Mouse (Mus musculus) ovary, postnatal 10 days (tissue): ENCODE data around the gene Lgalsl.
A peak's percentile ranks its signal among the peaks of the same experiment; 100 is the strongest.

Experiments used
- DNase-seq: peaks from one replicate; pipeline ENCODE4 v3.0.0; 2022; ENCODE audit warnings: low spot score

Gene Lgalsl

DNA sequence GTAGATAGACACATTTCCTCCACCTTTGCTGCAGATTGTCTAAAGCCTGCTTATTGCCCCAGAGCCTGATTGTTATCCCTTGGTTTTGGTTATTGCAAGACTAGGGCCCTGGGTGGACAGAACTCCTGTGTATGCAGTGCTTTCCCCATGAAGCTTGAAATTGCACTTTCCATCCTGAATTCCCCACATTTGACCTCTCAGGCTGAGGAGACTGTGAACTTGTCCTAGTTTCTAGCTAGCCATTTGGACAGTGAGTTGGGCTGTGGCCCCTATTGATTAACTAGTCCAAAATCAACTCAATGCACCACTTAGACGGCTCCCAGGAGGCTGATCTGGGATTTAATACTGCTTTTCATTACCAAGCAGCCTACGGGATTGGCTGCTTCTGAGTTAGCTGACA, 6.9 kb downstream of the Lgalsl start:
- DNase-seq: no peak

DNA sequence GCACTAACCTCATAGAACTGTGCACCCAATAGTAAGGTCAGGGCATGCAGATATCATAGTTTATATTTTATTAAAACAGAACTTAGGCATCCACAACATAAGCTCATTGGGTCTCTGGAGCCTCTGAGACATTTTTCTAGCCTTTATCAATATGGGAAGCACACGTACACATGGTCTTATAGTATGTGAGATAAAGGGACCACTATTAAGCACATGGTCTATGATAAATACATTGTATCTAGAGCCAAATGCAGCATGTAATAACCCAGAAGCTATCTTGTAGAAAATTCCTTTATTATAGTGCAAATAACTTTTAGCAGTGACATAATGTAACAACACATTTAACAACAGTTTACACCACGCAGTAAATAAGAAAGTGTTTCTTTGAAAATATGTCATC, 7.6 kb downstream of the Lgalsl start:
- no peak for DNase-seq

DNA sequence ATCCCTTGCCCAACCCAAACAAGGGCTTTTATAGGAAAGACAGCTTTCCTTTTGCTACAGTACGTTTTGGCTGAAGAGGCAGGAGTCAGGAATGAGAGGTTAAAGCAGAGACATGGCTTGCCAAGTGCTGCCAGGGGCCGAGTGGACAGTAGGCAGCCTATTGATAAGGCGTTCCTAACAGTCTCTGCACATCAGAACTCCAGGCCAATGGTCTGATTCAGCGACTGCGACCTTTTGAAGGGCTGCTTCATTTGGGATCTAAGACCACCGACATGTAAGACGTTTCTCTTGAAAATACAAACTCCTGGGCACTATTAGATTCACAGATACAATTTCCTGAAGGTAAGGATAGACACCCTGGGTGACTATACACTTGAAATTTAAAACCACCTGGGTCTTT, 9.5 kb downstream of the Lgalsl start:
- no peak for DNase-seq

DNA sequence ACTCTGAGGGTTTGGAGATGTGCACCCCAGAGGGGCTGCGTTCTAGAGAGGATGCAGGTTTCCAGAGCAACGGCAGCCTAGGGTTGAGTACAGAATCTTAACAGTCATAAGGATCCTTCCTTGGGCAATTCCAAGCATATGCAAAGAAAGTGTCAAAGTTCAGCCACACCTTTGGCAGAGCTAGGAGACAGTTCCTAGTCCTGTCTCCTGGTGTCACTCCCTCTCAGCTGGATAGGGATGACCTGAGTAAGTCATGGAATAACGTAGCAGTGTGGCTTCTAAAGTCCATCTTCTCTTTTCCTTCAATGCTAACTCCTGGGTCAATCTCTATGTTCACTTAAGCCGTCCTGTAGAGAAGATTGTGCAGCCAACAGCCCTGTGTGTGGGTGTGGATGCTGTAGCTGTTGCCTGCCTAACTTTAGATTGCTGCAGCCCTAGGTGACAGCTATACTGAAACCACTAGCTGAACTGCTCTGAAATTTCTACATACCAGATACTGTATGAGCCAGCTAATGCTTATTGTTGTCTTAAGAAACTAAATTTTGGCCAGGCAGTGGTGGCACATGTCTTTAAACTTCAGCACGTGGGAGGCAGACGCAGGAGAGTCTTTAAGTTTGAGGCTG, 16.8 kb downstream of the Lgalsl start:
- DNase-seq: no peak

DNA sequence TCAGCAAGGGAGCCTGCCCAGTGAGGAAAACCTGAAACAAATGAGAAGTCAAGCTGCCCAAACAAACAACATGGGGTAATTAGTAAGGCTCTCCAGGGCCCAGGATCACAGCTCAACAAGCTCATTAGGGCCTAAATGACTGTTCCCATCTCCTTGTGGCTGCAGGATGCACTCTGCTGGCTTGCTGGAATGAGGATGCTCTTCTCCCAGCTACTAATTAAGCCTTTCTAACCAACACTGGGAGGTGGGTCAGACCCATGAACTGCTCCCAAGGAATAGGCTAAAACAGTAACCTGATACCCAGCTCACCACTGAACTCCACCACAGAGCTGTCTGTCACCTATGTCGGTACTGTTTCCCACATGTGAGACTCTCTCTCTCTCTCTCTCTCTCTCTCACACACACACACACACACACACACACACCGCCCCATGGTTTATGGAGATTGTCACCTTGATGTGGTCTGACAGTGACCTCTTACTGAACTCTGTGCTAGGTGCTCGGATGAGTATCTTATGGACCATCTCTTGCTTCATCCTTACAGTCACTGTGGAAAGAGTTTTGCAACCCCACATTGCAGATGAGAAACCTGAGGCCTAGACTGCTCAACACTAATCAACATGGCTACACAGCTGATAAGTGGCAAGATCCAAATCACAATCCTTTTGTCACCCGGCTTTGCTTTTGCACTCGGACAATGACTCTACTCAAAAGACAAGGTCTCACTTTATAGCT, 18.5 kb downstream of the Lgalsl start:
- DNase-seq: no peak

DNA sequence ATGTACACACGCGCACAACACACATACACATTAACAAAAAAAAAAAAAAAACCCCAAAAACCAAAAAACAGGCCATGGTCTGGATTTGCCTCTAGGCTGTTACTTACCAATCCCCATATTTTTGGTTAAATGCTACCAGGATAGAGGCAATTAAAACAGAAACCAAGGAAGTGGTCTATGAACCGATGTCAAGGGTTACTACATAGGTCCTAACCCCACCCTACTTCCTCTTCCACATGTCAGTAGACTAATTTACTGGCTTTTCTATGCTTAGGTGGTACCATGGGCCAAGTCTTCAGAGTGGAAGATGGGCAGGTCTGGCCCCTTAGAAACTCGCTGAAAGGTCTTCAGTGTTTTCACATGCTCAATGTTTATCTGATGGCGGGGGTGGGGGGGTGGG, 24.2 kb downstream of the Lgalsl start:
- DNase-seq: no peak

DNA sequence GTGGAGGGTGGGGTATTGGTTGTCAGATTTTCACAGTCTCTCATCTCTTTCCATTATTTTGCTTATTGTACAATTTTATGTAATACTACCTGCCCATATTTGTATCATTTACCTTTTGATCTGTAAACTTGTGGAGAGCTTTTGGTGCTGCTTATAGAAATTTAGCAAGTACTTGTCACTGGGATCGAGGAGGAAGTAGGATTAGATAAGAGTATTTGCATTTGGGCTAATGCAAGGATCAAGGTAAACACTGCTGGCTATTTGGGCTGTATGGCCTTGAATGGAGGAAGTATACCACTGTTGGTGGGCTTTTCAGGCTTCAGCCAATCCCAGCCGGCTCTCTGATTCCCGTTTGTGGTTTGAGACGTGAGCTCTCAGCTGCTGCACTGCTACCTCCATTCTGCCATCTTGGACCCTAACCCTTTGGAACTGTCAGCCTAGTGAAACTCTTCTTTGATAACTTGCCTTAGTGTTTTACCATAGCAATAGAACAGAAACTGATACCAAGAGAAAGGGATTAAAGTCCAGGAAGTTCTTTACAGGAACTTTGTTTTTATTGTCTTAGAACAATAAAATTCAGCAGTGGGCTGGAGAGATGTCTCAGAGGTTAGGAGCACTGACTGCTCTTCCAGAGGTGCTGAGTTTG, 25.1 kb downstream of the Lgalsl start:
- no peak for DNase-seq

DNA sequence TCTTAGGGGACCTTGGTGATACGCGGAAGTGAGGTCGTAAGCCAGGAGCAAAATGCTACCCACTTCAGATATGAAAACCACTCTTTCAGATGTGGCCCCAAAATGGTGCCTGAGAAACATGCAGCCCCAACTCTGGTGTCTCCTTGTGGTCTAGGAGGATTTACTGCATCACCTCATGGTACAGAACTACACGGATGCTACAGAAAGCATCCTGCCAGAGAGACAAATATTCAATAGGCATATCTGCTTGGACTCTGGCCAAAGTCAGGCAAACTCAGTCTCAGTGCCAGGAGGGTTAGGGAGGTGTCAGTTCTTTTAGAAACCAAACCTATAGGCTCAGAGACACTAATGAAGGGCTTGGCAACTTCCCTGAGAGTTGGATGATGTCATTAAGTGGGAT, 26.4 kb downstream of the Lgalsl start:
- no peak for DNase-seq

DNA sequence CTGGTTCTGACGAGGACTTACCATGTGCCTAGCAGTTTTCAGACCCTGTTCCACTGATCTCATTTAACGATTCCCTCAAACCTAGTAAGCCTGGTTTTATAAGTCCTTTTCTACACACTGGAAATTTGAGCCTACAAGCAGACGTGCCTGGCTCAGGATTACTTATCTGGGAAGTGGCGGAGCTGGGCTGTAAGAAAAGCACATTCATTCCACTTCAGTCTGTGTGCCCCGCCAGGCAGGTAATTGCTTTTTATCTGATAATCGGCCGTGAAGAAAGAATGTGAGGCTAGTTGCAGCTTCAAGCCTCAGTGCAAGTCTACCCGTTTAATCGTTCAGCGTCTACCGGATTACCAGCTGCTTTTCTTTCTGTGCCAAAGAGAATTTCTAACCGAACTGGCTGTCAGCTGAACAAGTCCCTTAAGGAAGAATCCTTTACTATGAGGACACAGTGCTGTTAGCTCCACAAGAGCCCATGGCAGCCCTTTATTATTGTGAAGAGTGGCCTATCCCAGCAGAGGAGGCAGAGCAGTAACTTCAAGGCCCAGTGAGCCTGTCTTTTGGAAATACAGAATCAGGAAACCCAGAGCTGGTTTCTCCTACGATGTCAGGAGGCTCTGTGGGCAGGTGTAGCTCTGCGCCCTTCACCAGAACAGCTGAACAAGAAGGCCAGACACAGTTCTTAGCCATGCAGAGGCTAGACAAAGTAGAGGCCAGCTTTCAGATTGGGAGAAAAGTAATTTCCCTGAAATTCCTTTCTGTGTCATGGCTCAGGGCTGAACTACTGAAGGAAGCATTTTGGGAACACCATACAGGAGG, 30.4 kb downstream of the Lgalsl start:
- no peak for DNase-seq

DNA sequence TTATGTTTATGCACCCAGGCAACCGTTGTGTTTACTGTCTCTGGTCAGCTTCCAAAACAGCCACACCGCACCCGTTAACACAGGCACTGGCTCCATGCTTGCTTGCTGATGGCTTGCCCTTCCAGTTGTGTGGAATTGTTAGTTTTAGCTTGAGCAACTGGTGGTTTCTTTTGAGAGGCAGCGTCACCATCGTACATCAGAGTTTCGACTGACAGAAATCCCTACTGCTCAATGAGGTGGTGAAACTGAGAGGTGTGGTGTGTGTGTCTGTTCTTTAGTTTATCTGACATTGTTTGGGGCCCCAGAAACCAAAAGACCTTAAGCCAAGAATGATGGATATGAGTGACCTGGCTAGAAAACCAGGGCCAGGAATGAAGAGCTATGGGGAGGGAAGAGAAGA, 33.0 kb downstream of the Lgalsl start:
- no peak for DNase-seq

DNA sequence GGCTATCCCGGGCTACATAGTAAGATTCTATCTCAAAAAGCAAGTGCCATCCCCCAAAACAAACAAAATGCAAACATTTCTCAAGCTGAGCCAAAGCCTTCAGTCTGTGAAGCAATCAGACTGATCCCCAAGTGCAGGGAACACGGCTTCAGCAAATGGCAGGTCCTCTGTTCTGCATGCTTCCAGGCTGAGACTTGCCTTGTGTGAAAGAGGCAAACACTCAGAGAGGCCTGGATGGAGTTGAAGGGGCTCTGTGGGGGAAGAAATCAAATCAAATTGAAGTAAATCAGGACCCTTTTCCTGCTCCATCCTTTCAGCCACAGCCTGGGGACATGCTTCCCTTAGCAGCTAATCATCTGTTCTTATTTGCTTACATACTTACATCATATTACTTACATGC, 35.4 kb downstream of the Lgalsl start:
- DNase-seq: no peak

DNA sequence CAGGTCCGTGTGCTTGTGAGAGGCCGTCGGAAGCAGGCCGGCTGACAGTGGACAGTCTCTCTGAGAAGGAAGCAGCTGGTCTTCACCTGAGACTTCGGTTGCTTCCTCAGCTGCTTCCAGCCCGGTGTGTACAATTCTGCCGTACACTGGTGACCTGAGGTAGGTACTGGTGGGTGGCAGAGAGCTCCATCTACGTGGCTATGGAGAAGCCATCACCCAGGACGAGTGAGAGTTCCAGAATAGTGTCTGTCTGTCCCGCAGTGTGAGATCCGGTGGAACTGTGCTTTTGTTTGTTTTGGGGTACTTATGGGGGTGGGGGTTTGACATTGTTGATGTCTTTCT, 36.0 kb downstream of the Lgalsl start:
- DNase-seq: no peak

DNA sequence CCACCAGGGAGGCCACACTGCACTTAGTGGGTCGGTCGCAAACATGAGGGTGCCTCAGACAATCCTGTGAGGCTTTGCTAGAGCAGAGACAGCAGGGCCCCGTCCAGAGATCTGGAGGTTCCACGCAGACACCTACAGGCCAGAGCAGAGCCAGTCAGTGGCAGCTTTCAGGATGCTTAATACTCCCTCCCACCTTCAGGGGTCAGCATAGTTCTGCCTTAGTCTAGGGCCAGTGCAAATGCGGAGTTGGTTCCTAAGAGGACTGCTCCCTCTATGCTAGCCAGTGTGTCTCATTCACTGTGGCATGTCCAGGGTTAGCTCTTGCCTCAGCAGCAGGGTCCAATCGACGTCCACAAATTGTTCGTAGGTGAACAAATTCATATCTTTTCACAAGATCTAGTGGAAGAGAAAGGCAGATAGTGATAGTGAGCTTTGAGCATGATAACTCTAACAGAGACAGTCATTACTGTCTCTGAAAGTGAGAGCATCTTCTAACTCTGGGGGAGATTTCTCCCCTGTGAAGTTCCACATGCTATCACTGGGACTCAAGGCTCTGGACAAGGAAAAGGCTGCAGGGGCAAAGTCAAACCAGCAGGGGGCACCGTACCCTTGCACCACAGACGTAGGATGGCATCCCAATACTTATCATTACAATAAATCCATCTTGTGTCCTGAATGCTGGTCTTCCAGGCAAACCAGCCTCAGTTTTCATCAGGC, 36.5 kb downstream of the Lgalsl start:
- peak; percentile 50 for DNase-seq

DNA sequence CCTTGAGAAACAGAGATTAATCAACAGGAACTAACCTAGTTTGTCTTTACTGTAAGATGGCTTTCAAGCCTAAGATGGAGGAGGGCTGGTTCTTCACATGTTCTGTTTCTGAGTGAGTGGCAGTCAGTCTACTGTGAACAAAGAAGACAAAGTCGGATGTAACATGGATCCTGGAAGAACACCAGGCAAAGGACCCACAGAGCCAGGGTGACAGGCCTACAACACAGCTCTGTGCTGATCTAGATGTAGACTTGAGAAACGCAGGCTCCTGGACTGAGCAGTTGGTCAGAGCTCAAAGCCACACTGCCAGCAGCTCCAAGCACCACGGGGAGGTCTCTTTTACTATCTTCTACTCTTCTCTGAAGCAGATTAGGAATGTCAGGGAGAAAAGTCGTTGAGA, 37.2 kb downstream of the Lgalsl start:
- DNase-seq: no peak

DNA sequence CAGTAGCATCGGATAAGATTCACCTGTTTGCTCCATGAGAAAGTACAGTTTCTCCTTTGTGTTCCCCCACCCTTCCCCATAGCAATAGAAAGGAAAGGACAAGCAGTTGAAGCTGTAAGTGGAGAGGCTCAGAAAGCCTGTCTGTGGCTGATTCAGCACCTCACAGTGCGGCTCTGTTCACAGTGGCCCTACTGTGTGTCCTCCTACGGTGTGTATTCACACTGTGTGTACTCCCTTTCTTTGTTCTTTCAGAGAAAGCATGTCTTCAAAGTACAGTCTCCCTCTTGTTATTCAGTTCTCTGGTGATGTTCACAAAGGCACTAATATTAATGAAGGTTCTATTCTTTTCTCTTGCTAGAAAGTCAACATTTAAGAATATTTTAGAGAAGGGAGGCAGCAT, 38.2 kb downstream of the Lgalsl start:
- no peak for DNase-seq

DNA sequence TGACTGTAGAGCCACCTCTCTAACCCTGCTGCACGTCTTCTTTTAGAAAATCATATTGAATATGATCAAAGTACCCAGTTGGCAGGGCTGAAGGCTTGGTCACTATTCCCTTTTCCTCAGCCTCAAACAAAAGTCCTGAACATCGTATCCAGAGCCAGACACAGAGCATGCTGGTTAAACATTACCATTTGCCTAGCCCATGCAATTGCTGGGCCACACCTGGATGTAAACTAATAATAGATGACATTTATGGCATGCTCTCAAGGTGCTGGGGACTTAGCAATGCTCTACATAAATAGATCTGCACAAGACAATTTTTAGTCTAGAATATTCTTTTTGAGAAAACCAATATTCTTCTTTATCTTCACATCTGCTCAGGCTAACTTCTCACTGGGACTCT, 39.5 kb downstream of the Lgalsl start:
- DNase-seq: no peak

DNA sequence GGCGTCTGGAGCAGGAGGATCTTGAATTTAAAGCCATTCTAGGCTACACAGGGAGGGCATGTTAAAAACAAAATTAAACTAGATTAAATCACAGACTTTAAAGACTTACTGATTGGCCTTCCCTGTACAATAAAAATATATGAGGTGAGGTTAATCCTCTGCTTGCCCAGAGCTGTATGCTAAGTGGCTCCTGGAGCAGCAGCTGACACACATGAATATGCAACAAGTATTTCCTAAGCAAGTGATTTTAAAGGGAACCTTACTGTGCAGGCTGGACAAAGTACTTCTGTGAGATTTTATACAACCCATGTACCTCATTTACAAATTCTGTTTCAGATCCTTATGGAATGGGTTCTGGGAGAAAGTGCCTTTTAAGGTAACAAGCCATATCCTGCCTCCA, 41.8 kb downstream of the Lgalsl start:
- DNase-seq: no peak

DNA sequence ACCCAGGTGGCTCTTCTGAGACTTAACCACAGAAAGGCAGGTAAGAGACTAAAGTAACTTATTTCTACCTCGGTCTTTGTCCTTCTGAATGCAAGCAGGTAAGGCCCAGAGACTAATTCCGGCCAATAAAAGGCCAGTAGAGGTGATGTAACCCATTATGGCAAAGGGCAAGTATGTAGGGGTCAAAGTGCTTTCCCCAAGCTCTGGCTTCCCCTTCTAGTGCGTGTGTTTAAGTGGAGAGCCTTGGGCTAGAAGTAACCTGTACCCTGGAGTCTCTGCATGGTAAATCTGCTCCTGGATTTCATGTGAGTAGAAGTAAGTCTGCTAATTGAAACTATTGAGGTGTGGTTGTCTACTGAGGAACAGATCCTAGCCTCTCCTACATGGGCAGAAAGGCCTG, 42.8 kb downstream of the Lgalsl start:
- DNase-seq: no peak

DNA sequence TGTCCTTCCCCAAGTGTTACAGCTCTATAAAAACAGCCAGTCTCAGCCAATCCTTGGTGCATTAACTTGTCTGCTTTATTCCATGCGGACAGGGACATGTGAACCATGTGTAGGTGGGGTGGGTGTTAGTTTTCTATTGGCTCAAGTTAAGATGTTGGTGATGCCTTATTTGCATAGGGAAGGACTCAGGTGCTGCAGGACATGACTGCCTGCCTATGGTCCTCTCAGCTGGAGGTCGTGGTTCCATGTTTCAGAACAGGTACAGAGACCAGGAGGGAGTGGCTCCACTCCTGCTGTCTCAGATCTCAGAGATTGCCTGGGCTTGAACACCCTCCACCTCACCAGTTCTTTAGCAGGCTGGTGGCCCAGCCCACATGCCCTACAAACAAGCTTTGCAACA, 44.7 kb downstream of the Lgalsl start:
- DNase-seq: no peak

DNA sequence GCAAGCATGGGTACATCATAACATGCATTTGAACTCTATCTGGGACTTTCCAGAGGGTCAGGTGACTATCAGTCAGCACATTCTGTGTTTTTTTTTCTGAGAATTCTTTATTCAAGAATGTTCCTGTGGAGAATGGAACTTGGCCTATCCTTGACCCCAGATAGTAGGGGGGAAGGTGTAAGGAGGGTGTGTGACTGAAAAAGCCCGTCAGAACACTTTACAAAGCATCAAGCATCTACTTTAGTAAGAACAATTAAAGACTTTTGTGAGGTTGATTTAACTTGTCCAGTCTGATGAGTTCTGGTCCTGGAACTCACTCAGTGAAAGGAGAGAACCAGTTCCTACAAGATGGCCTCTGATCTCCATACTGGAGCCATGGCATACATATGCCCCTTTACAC, 45.7 kb downstream of the Lgalsl start:
- DNase-seq: no peak

DNA sequence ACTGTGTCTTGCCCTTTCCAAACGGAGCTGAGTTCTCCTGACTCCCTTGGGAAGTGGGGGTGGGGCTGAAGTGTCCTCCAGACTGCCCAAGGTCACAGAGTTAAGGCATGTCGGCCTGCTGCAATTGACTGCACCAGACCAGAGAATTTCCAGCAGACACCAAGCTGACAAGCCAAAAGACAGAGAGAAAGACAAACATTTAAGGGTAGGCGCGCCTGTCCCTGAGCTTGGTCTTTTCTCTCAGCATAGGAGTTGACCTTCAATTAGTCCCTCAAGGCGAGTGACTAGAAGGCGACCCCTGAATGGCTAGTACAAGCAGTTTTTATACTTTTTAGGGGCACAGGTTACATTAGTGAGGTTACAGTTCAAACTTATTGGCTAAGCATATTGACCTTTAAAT, 46.1 kb downstream of the Lgalsl start:
- no peak for DNase-seq

DNA sequence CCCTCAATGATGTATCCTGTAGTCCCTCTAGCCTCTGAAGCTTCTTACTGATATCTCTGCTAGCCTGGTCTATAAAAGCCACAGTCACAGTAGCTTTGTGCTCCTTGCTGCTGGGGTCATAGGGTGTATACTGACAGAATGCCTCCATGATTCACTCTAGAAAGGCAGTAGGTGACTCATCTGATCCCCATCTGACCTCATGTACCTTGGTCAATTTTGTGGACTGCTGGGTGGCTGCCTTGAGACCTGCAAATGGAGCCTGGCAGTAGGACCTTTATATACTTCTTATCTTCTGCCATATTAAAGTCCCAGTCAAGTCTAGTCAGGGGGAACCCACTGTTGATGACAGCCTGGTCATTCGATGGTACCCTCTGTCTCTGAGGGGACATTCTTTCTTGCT, 47.4 kb downstream of the Lgalsl start:
- no peak for DNase-seq
